Mouse (Mus musculus): ENCODE results near the gene Sele. TPM values are rescaled to one million over a fixed set of nuclear protein-coding genes. Genes with fewer than 3 reads are reported as not detected.

Gene Sele
- total RNA-seq, 1 experiment from 2014 or later, result 3.4 TPM

- DNase-seq, result no peak
These were observed 24.0 kb downstream of the Sele start for GRCm38 (mm10) chr1:164072001-164072400.

GRCm38 (mm10) chr1:164073091-164073490 is 25.1 kb downstream of the Sele start:
- DNase-seq, result no peak

GRCm38 (mm10) chr1:164073803-164074202 is 25.8 kb downstream of the Sele start:
- no peak for DNase-seq

DNA sequence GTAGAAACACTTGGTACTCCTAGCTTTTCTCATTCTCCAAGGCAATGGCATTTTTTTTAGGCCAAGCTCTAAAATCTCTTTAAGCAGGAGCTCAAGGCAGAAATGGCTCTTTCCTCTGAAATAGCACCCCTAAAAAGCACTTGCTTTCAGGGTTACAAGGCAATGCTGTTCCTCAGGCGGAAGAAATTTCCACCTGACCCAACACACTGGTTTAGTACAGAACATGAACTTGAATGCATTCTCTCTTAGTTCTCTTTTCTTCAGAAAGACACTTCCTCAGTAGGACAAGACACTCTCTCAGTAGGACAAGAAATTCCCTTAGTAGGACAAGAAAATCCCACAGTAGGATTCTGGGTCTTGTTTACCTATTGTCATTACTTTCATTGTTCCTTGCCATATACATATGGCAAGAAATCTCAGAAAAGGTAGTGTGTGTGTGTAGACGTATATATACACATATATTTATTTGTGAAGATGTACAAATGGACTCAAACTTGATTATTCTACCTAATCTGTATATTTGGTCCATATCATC is 26.6 kb downstream of the Sele start:
- no peak for DNase-seq

- no peak for DNase-seq
These were observed 27.4 kb downstream of the Sele start for GRCm38 (mm10) chr1:164075416-164075815.

GRCm38 (mm10) chr1:164076441-164076840 is 28.4 kb downstream of the Sele start:
- no peak for DNase-seq

DNA sequence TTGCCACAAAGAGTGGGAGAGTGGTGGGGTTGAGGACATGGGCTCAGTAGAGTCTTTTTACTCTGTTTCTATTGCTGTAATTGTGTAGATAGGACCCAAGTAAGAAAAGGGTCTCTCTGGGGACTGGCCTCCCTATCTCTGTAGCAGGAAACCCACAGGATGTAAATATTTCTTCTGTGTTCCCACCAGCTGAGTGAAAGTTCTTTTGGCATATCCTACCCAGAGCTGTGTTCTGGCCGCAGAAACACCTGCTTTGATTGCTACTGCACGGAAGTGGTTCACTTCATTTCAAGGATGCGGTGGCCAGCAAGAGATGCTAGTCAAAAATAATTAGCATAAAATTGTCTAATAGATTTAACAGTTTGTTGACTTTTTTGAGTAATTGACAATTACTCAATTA is 29.0 kb downstream of the Sele start:
- DNase-seq, result no peak

- no peak for DNase-seq
These were observed 30.3 kb downstream of the Sele start for GRCm38 (mm10) chr1:164078323-164078741.

DNA sequence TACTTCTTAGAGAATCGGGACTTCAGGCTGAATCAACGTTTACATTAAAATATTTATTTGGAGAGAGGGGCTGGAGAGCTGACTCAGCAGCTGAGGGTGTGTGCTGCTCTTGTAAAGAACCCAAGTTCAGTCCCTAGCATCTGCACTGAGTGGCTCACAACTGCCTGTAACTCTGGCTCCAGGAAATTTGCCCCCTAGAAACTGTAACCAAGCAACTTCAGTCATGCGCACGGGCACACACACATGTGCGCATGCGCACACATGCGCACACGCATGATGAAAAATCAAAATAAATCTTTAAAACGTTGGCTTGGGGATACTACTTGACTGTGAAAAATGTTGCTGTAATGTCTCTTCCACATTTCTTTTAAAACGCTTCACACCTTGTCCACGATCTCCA is 31.1 kb downstream of the Sele start:
- no peak for DNase-seq

GRCm38 (mm10) chr1:164083046-164083445 is 35.0 kb downstream of the Sele start:
- DNase-seq, result no peak

GRCm38 (mm10) chr1:164086797-164087196 is 38.8 kb downstream of the Sele start:
- no peak for DNase-seq

GRCm38 (mm10) chr1:164087872-164088271 is 39.8 kb downstream of the Sele start:
- no peak for DNase-seq

DNA sequence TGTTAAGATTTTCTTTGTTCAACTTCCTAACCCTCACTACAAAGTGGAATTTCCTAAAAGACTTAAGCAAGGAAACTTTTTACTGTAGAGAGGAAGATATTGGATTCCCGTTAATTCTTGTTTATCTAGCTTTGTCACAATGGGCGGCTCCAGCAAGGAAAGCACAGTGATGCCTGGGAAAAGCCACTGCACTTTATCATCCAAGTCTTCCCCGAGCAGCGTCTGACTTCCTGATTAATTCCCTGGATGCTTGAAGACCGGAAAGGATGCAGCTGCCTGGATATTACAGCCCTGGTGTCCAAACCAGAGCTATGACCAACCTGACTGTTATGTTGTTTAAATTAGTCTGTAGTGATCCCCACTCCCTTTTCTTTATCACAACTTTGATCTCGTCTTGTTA is 48.7 kb downstream of the Sele start:
- DNase-seq, result no peak

GRCm38 (mm10) chr1:164097911-164098310 is 49.9 kb downstream of the Sele start:
- no peak for DNase-seq

DNA sequence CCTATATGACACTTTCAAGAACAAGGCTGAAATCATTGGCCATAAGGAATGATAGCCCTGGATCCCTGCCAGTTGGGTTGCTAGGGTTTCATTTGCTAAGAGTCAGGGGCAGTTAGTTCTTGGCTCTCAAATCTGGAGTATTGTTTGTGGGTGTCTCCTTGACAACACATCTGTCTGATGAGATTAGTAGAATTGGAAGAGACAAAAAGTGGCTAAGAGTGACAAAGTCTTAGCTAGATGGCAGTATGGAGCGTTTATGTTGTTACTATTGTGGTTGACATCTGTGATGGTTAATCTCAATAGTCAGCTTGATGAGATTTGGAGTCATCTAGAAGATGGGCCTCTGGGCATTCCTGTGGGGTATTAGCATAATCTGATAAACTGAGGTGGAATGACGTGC is 50.3 kb downstream of the Sele start:
- DNase-seq, result no peak

Other genes with a start within 250 kb of the Sele start
- gene Scyl3, start 119.1 kb upstream of the Sele start, total RNA-seq (2021), result 17.2 and 21.4 TPM in 2 replicates
- 3.1 and 5.3 TPM in 2 replicates for gene BC055324, start 53.4 kb upstream of the Sele start, total RNA-seq (2021)
- gene Mettl18, start 53.3 kb upstream of the Sele start, total RNA-seq (2021), result 3.0 and 5.2 TPM in 2 replicates
- 1.9 and 29.0 TPM in 2 replicates for gene Sell, start 13.7 kb downstream of the Sele start, total RNA-seq (2021)
- 1.2 and 1.4 TPM in 2 replicates for gene Selp, start 67.0 kb downstream of the Sele start, total RNA-seq (2021)
- 8.0 and 34.9 TPM in 2 replicates for gene F5, start 103.6 kb downstream of the Sele start, total RNA-seq (2021)
- gene Slc19a2, start 200.8 kb downstream of the Sele start, total RNA-seq (2021), result 15.8 and 20.7 TPM in 2 replicates
- gene Ccdc181, start 227.4 kb downstream of the Sele start, total RNA-seq (2021), result 8.2 and 9.8 TPM in 2 replicates